Mouse (Mus musculus): Measurements from ENCODE around the gene Dcbld2. TPM values are rescaled to one million over a fixed set of nuclear protein-coding genes. Genes with fewer than 3 reads are reported as not detected.
A peak's percentile ranks its signal among the peaks of the same experiment; 100 is the strongest.

The Dcbld2 gene
- polyA plus RNA-seq, 1 experiment from 2014 or later: 3.6 TPM

- ATAC-seq (replicated peaks; ENCODE audit: low FRiP score, low read depth) (0 out of 2 replicates have a peak, but pooled peaks have one; percentile 23), DNase-seq (ENCODE audit: low spot score) (peak; percentile 66)
- Histone ChIP-seq H3K9ac (ENCODE audit: low read depth, low read length) (no peak overlapping the region), H3K9me3 (replicated peaks; ENCODE audit: low read length) (no peaks in the 10 kb centered on the region), H3K4me3 (replicated peaks; ENCODE audit: low read depth, low read length) (no peak overlapping the region), H3K4me2 (ENCODE audit: low read length) (no peak overlapping the region), H3K36me3 (ENCODE audit: insufficient read depth, low read length) (0 out of 2 replicates have a peak, but pooled peaks cover 6% of the 10 kb centered on the region), H3K4me1 (replicated peaks; ENCODE audit: insufficient read depth, low read length) (peaks cover 27% of the 10 kb centered on the region), H3K27ac (peak overlapping the region; percentile 62), H3K27me3 (ENCODE audit: insufficient read depth, low read length) (no peaks in the 10 kb centered on the region)
- no peak for TF ChIP-seq CTCF (IDR thresholded peaks at IDR 0.05; ENCODE audit: low read depth)
- 14% methylated on average over 6 of the region's 6 CpGs for WGBS
These were observed 93.6 kb downstream of the Dcbld2 start for GRCm38 (mm10) chr16:58501760-58502301.

GRCm38 (mm10) chr16:58502566-58502965 is 94.3 kb downstream of the Dcbld2 start:
- no peak for ATAC-seq (replicated peaks; ENCODE audit: low FRiP score, low read depth)
- no peak for TF ChIP-seq CTCF (IDR thresholded peaks at IDR 0.05; ENCODE audit: low read depth)
- no peak overlapping the region for H3K4me3 ChIP-seq (replicated peaks; ENCODE audit: low read depth, low read length)
- H3K4me1 ChIP-seq (replicated peaks; ENCODE audit: insufficient read depth, low read length): peaks cover 34% of the 10 kb centered on the region
- WGBS: 57% methylated on average over 6 of the region's 6 CpGs
- H3K36me3 ChIP-seq (ENCODE audit: insufficient read depth, low read length): 0 out of 2 replicates have a peak, but pooled peaks cover 6% of the 10 kb centered on the region
- H3K4me2 ChIP-seq (ENCODE audit: low read length): no peak overlapping the region
- peak overlapping the region; percentile 62 for H3K27ac ChIP-seq
- no peaks in the 10 kb centered on the region for H3K9me3 ChIP-seq (replicated peaks; ENCODE audit: low read length)
- H3K9ac ChIP-seq (ENCODE audit: low read depth, low read length): no peak overlapping the region
- no peak for DNase-seq (ENCODE audit: low spot score)
- H3K27me3 ChIP-seq (ENCODE audit: insufficient read depth, low read length): no peaks in the 10 kb centered on the region

GRCm38 (mm10) chr16:58504945-58505344 is 96.7 kb downstream of the Dcbld2 start:
- Histone ChIP-seq H3K36me3 (ENCODE audit: insufficient read depth, low read length) (0 out of 2 replicates have a peak, but pooled peaks cover 6% of the 10 kb centered on the region), H3K4me2 (ENCODE audit: low read length) (no peak overlapping the region), H3K4me1 (replicated peaks; ENCODE audit: insufficient read depth, low read length) (peaks cover 21% of the 10 kb centered on the region), H3K9me3 (replicated peaks; ENCODE audit: low read length) (no peaks in the 10 kb centered on the region), H3K9ac (ENCODE audit: low read depth, low read length) (no peak overlapping the region), H3K4me3 (replicated peaks; ENCODE audit: low read depth, low read length) (no peak overlapping the region), H3K27ac (no peak overlapping the region), H3K27me3 (ENCODE audit: insufficient read depth, low read length) (no peaks in the 10 kb centered on the region)
- TF ChIP-seq CTCF (IDR thresholded peaks at IDR 0.05; ENCODE audit: low read depth): no peak
- ATAC-seq (replicated peaks; ENCODE audit: low FRiP score, low read depth) (no peak), DNase-seq (ENCODE audit: low spot score) (no peak)

- no peaks in the 10 kb centered on the region for H3K9me3 ChIP-seq (replicated peaks; ENCODE audit: low read length)
- no peak overlapping the region for H3K4me3 ChIP-seq (replicated peaks; ENCODE audit: low read depth, low read length)
- H3K4me1 ChIP-seq (replicated peaks; ENCODE audit: insufficient read depth, low read length): peaks cover 28% of the 10 kb centered on the region
- 0 out of 2 replicates have a peak overlapping the region, but pooled peaks have one; percentile 6 for H3K9ac ChIP-seq (ENCODE audit: low read depth, low read length)
- no peaks in the 10 kb centered on the region for H3K27me3 ChIP-seq (ENCODE audit: insufficient read depth, low read length)
- ATAC-seq (replicated peaks; ENCODE audit: low FRiP score, low read depth): peak; percentile 72
- WGBS: 9% methylated on average over 9 of the region's 9 CpGs
- peak overlapping the region; percentile 69 for H3K27ac ChIP-seq
- DNase-seq (ENCODE audit: low spot score): peak; percentile 77
- H3K4me2 ChIP-seq (ENCODE audit: low read length): peak overlapping the region; percentile 37
- TF ChIP-seq CTCF (IDR thresholded peaks at IDR 0.05; ENCODE audit: low read depth): no peak
- H3K36me3 ChIP-seq (ENCODE audit: insufficient read depth, low read length): no peaks in the 10 kb centered on the region
These were observed 104.0 kb downstream of the Dcbld2 start for GRCm38 (mm10) chr16:58512181-58512761.

GRCm38 (mm10) chr16:58512887-58513286 is 104.6 kb downstream of the Dcbld2 start:
- 35% methylated on average over 3 of the region's 3 CpGs for WGBS
- H3K27me3 ChIP-seq (ENCODE audit: insufficient read depth, low read length): no peaks in the 10 kb centered on the region
- 0 out of 2 replicates have a peak overlapping the region, but pooled peaks have one; percentile 37 for H3K4me2 ChIP-seq (ENCODE audit: low read length)
- H3K36me3 ChIP-seq (ENCODE audit: insufficient read depth, low read length): no peaks in the 10 kb centered on the region
- no peaks in the 10 kb centered on the region for H3K9me3 ChIP-seq (replicated peaks; ENCODE audit: low read length)
- 0 out of 2 replicates have a peak overlapping the region, but pooled peaks have one; percentile 6 for H3K9ac ChIP-seq (ENCODE audit: low read depth, low read length)
- H3K4me3 ChIP-seq (replicated peaks; ENCODE audit: low read depth, low read length): no peak overlapping the region
- peak; percentile 69 for DNase-seq (ENCODE audit: low spot score)
- H3K27ac ChIP-seq: peak overlapping the region; percentile 69
- ATAC-seq (replicated peaks; ENCODE audit: low FRiP score, low read depth): peak; percentile 46; the same call in 1 of the 2 replicates
- TF ChIP-seq CTCF (IDR thresholded peaks at IDR 0.05; ENCODE audit: low read depth): no peak
- H3K4me1 ChIP-seq (replicated peaks; ENCODE audit: insufficient read depth, low read length): peaks cover 23% of the 10 kb centered on the region

- H3K9me3 ChIP-seq (replicated peaks; ENCODE audit: low read length): no peaks in the 10 kb centered on the region
- peak; percentile 11; the same call in 1 of the 2 replicates for ATAC-seq (replicated peaks; ENCODE audit: low FRiP score, low read depth)
- 16% methylated on average over 6 of the region's 6 CpGs for whole genome bisulfite sequencing
- peak; percentile 43 for DNase-seq (ENCODE audit: low spot score)
- H3K36me3 ChIP-seq (ENCODE audit: insufficient read depth, low read length): no peaks in the 10 kb centered on the region
- no peak overlapping the region for H3K4me3 ChIP-seq (replicated peaks; ENCODE audit: low read depth, low read length)
- 0 out of 2 replicates have a peak overlapping the region, but pooled peaks have one; percentile 2 for H3K4me2 ChIP-seq (ENCODE audit: low read length)
- H3K27me3 ChIP-seq (ENCODE audit: insufficient read depth, low read length): no peaks in the 10 kb centered on the region
- H3K9ac ChIP-seq (ENCODE audit: low read depth, low read length): peak overlapping the region; percentile 4; the same call in 1 of the 2 replicates
- H3K4me1 ChIP-seq (replicated peaks; ENCODE audit: insufficient read depth, low read length): peaks cover 21% of the 10 kb centered on the region
- peak overlapping the region; percentile 69 for H3K27ac ChIP-seq
- no peak for TF ChIP-seq CTCF (IDR thresholded peaks at IDR 0.05; ENCODE audit: low read depth)
These were observed 105.5 kb downstream of the Dcbld2 start for GRCm38 (mm10) chr16:58513755-58514154.

Measured in kidney, postnatal 0 days (tissue).